Mouse (Mus musculus) heart, adult 18-20 months (tissue): ENCODE results near the gene Chd8. TPM values are rescaled to one million over a fixed set of nuclear protein-coding genes. Genes with fewer than 3 reads are reported as not detected.
A peak's percentile ranks its signal among the peaks of the same experiment; 100 is the strongest.

Experiments
- DNase-seq, 2 experiments: peaks; one replicate each; pipeline ENCODE4 v3.0.0; 2021 to 2022; ENCODE audit warnings: mixed read lengths in 1 of 2
- total RNA-seq, 2 experiments: library from RNA; stranded (reverse); gene quantifications; 2 replicates each; pipeline ENCODE4 v1.2.3; 2021

Gene Chd8
- total RNA-seq, 2 experiments from 2014 or later = 34.2 to 37.7 TPM

- no peak for DNase-seq
Observed at GRCm38 (mm10) chr14:52199412-52199811, 58.2 kb downstream of the Chd8 start.

- peak in 1 of 2 experiments; percentile 14 for DNase-seq
Observed at GRCm38 (mm10) chr14:52198141-52198540, 59.4 kb downstream of the Chd8 start.

GRCm38 (mm10) chr14:52197156-52197878, 60.3 kb downstream of the Chd8 start, which contains the start of gene Supt16:
Gene Supt16, minus strand, starts transcription at chr14:52197416.
- DNase-seq = peak; percentile 83 to 87

- no peak for DNase-seq
Observed at GRCm38 (mm10) chr14:52196230-52197155, 61.1 kb downstream of the Chd8 start.

- peak; percentile 11 to 43 for DNase-seq
Observed at GRCm38 (mm10) chr14:52195691-52196090, 61.9 kb downstream of the Chd8 start.

GRCm38 (mm10) chr14:52190740-52191359, 66.7 kb downstream of the Chd8 start:
- peak; percentile 14 to 40 for DNase-seq

- DNase-seq = no peak
Observed at GRCm38 (mm10) chr14:52189519-52189918, 68.1 kb downstream of the Chd8 start.

- no peak for DNase-seq
Observed at GRCm38 (mm10) chr14:52188788-52189187, 68.8 kb downstream of the Chd8 start.

GRCm38 (mm10) chr14:52166571-52166970, 91.0 kb downstream of the Chd8 start:
- DNase-seq = no peak

- no peak for DNase-seq
Observed at GRCm38 (mm10) chr14:52160911-52161310, 96.7 kb downstream of the Chd8 start.

GRCm38 (mm10) chr14:52155008-52155407, 102.6 kb downstream of the Chd8 start:
- DNase-seq = no peak

- no peak for DNase-seq
Observed at GRCm38 (mm10) chr14:52152613-52153012, 105.0 kb downstream of the Chd8 start.

GRCm38 (mm10) chr14:52152179-52152578, 105.4 kb downstream of the Chd8 start:
- DNase-seq = no peak

- no peak for DNase-seq
Observed at GRCm38 (mm10) chr14:52149888-52150287, 107.7 kb downstream of the Chd8 start.

Other genes starting within 250 kb of the Chd8 start
- 1 to 10 TPM; 2.9 to 3.2 TPM for gene Tmem253, start 242.1 kb downstream of the Chd8 start, total RNA-seq
- gene Zfp219, start 237.0 kb downstream of the Chd8 start, total RNA-seq = 10 to 100 TPM; 22.3 to 23.4 TPM
- not detected for gene Olfr221, start 215.3 kb downstream of the Chd8 start, total RNA-seq
- gene Hnrnpc, start 153.8 kb downstream of the Chd8 start, total RNA-seq = 100 to 1,000 TPM; 139 to 142 TPM
- gene Rpgrip1, start 147.1 kb downstream of the Chd8 start, total RNA-seq = 1 to 10 TPM in 1 of 2 experiments, under 1 TPM in 1; 0.30 to 1.0 TPM
- 10 to 100 TPM; 22.3 to 23.7 TPM for gene Supt16, start 60.4 kb downstream of the Chd8 start, total RNA-seq
- gene Tox4, start 21.4 kb upstream of the Chd8 start, total RNA-seq = 10 to 100 TPM; 30.3 to 35.8 TPM
- 1 to 10 TPM; 3.8 to 5.5 TPM for gene Rab2b, start 21.8 kb upstream of the Chd8 start, total RNA-seq
- 10 to 100 TPM; 16.2 to 18.1 TPM for gene Mettl3, start 47.3 kb upstream of the Chd8 start, total RNA-seq
- gene Sall2, start 71.0 kb upstream of the Chd8 start, total RNA-seq = 1 to 10 TPM in 1 of 2 experiments, under 1 TPM in 1; 0.97 to 1.0 TPM
- gene Olfr1513, start 98.6 kb upstream of the Chd8 start, total RNA-seq = not detected
- gene Olfr1512, start 121.4 kb upstream of the Chd8 start, total RNA-seq = not detected
- gene Olfr1511, start 139.6 kb upstream of the Chd8 start, total RNA-seq = not detected
- gene Olfr1510, start 156.6 kb upstream of the Chd8 start, total RNA-seq = not detected
- not detected for gene Olfr1509, start 185.2 kb upstream of the Chd8 start, total RNA-seq
- not detected for gene Olfr1508, start 209.7 kb upstream of the Chd8 start, total RNA-seq
- gene Olfr1507, start 238.0 kb upstream of the Chd8 start, total RNA-seq = not detected